Mouse (Mus musculus): ENCODE data around the gene Pou2f2. TPM values are rescaled to one million over a fixed set of nuclear protein-coding genes. Genes with fewer than 3 reads are reported as not detected.

The Pou2f2 gene
- polyA plus RNA-seq, 1 experiment from 2014 or later: 0.55 TPM

DNA sequence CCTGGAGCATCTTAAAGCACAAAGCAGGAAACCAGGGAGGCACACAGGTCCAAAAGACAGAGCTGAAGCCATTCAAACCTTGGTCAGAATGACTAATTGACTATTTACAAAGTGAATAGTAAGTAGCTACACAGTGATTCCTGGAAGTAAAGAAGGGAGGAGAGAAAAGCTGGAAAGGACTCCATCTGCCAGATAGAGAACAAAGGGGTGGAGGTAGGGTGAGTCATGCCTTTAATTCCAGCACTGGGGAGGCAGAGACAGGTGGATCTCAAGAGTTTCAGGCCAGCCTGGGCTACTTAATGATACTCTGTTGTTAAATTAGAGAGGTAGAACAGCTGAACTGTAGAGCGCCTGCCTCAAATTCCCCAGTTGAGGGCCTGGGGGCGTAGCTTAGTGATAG, 34.6 kb upstream of the Pou2f2 start:
- no peak for ATAC-seq (ENCODE audit: borderline replicate concordance, extremely low read depth, low FRiP score, low TSS enrichment)
- no peak overlapping the region for H3K4me3 ChIP-seq
- 0 out of 2 replicates have a peak, but pooled peaks cover 3% of the 10 kb centered on the region for H3K27me3 ChIP-seq
- H3K36me3 ChIP-seq: 0 out of 2 replicates have a peak, but pooled peaks cover 3% of the 10 kb centered on the region
- H3K9me3 ChIP-seq: no peaks in the 10 kb centered on the region
- peaks cover 13% of the 10 kb centered on the region for H3K4me1 ChIP-seq
- WGBS: 85% methylated on average over 2 of the region's 2 CpGs
- no peak overlapping the region for H3K27ac ChIP-seq
- no peak overlapping the region for H3K9ac ChIP-seq
- H3K4me2 ChIP-seq: no peak overlapping the region

DNA sequence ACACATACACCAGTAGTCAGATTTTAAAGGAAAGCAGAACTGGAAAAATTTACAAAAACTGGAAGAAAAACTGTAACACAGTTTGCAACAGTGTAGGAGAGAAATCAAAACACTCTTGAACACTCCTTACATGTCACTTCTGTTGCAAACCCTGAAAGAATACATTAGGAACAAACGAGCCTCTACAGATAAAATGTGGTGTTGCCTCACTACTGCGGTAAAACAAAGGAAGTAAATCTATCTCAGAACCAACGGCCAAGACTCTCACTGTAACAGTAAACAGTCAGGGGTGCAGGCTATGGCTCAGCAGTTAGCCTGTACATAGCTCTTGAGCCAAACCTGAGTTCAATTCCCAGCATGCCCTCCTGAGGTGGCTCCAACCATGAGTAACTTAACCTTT, 33.6 kb upstream of the Pou2f2 start:
- 61% methylated on average over 3 of the region's 3 CpGs for WGBS
- no peaks in the 10 kb centered on the region for H3K9me3 ChIP-seq
- H3K9ac ChIP-seq: no peak overlapping the region
- H3K4me1 ChIP-seq: peaks cover 3% of the 10 kb centered on the region
- H3K27me3 ChIP-seq: no peaks in the 10 kb centered on the region
- no peak overlapping the region for H3K4me3 ChIP-seq
- no peak for ATAC-seq (ENCODE audit: borderline replicate concordance, extremely low read depth, low FRiP score, low TSS enrichment)
- H3K36me3 ChIP-seq: 0 out of 2 replicates have a peak, but pooled peaks cover 3% of the 10 kb centered on the region
- no peak overlapping the region for H3K4me2 ChIP-seq
- no peak overlapping the region for H3K27ac ChIP-seq

GRCm38 (mm10) chr7:25210482-25210881, 31.0 kb upstream of the Pou2f2 start:
- Histone ChIP-seq H3K4me2 (no peak overlapping the region), H3K27me3 (no peaks in the 10 kb centered on the region), H3K4me1 (no peaks in the 10 kb centered on the region), H3K36me3 (0 out of 2 replicates have a peak, but pooled peaks cover 3% of the 10 kb centered on the region), H3K4me3 (no peak overlapping the region), H3K27ac (no peak overlapping the region), H3K9ac (no peak overlapping the region), H3K9me3 (no peaks in the 10 kb centered on the region)
- ATAC-seq (ENCODE audit: borderline replicate concordance, extremely low read depth, low FRiP score, low TSS enrichment): no peak
- 75% methylated on average over 4 of the region's 4 CpGs for WGBS

- Histone ChIP-seq H3K36me3 (0 out of 2 replicates have a peak, but pooled peaks cover 3% of the 10 kb centered on the region), H3K4me2 (no peak overlapping the region), H3K9me3 (no peaks in the 10 kb centered on the region), H3K27ac (no peak overlapping the region), H3K9ac (no peak overlapping the region), H3K4me3 (no peak overlapping the region), H3K27me3 (no peaks in the 10 kb centered on the region), H3K4me1 (no peaks in the 10 kb centered on the region)
- ATAC-seq (ENCODE audit: borderline replicate concordance, extremely low read depth, low FRiP score, low TSS enrichment): no peak
- WGBS: 69% methylated on average over 3 of the region's 3 CpGs
Measured at GRCm38 (mm10) chr7:25209161-25209622, 29.7 kb upstream of the Pou2f2 start.

DNA sequence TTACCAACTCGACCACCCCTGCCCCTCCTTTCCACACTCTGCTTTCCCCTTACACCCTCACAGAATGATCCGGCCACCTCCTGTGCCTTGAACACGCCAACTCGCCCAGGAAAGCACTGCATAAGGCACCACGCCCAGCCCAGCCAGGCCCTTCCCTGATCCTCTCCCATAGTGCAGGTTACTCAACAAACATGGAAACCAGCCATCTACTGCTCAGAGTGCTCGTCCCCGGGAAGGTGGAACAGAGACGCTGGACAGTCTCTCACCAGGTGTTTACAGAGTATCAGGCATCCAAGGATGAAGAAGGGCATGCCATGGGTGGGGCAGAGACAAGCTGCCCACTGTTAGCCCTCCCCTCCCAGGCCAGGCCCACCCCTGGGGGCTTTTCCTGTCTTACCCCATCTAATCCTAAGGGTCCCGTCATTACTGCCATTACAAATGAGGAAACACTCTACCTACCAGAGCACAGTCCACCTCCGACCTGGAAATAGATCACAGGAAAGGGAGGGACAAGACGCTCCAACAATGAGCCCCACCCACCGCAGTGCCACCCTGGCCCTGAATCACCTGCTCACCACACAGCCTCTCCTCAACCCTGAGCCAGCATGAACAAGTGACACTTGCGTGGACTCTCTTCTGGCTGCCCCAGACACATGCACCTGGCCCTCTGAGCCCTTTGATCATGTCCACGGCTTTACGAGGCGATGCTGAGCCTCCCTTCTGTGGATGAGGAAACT, 26.7 kb upstream of the Pou2f2 start:
- H3K9me3 ChIP-seq: no peaks in the 10 kb centered on the region
- no peak overlapping the region for H3K27ac ChIP-seq
- no peak overlapping the region for H3K9ac ChIP-seq
- no peaks in the 10 kb centered on the region for H3K4me1 ChIP-seq
- no peak overlapping the region for H3K4me3 ChIP-seq
- H3K4me2 ChIP-seq: no peak overlapping the region
- H3K36me3 ChIP-seq: 0 out of 2 replicates have a peak, but pooled peaks cover 3% of the 10 kb centered on the region
- ATAC-seq (ENCODE audit: borderline replicate concordance, extremely low read depth, low FRiP score, low TSS enrichment): no peak
- 82% methylated on average over 16 of the region's 16 CpGs for WGBS
- no peaks in the 10 kb centered on the region for H3K27me3 ChIP-seq

GRCm38 (mm10) chr7:25205355-25206093, 26.0 kb upstream of the Pou2f2 start:
- WGBS: 64% methylated on average over 16 of the region's 16 CpGs
- Histone ChIP-seq H3K9ac (no peak overlapping the region), H3K4me2 (no peak overlapping the region), H3K9me3 (no peaks in the 10 kb centered on the region), H3K4me1 (no peaks in the 10 kb centered on the region), H3K27me3 (no peaks in the 10 kb centered on the region), H3K36me3 (no peaks in the 10 kb centered on the region), H3K27ac (no peak overlapping the region), H3K4me3 (no peak overlapping the region)
- no peak for ATAC-seq (ENCODE audit: borderline replicate concordance, extremely low read depth, low FRiP score, low TSS enrichment)

DNA sequence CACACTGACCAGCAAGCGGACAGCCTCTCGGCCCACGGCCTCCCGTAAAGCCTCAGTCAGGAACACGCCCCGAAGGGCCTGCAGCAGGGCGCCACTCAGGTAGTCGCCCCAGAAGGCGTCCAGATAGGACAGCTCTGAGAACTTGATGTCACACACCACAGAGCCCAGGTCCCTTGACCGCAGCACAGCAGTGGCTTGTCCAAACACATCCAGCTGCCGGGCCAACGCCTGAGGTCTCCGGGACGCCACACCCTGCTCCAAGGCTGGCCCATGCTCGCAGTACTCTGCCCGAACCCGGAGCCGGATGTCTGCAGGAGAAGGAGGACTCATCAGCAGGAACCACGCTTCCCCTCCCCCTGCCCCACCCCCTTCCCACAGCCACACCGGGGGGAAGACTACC, 24.1 kb upstream of the Pou2f2 start:
- no peaks in the 10 kb centered on the region for H3K36me3 ChIP-seq
- ATAC-seq (ENCODE audit: borderline replicate concordance, extremely low read depth, low FRiP score, low TSS enrichment): no peak
- 80% methylated on average over 20 of the region's 20 CpGs for WGBS
- H3K27ac ChIP-seq: no peak overlapping the region
- no peak overlapping the region for H3K4me3 ChIP-seq
- H3K9me3 ChIP-seq: no peaks in the 10 kb centered on the region
- H3K4me1 ChIP-seq: no peaks in the 10 kb centered on the region
- H3K9ac ChIP-seq: no peak overlapping the region
- no peaks in the 10 kb centered on the region for H3K27me3 ChIP-seq
- no peak overlapping the region for H3K4me2 ChIP-seq

DNA sequence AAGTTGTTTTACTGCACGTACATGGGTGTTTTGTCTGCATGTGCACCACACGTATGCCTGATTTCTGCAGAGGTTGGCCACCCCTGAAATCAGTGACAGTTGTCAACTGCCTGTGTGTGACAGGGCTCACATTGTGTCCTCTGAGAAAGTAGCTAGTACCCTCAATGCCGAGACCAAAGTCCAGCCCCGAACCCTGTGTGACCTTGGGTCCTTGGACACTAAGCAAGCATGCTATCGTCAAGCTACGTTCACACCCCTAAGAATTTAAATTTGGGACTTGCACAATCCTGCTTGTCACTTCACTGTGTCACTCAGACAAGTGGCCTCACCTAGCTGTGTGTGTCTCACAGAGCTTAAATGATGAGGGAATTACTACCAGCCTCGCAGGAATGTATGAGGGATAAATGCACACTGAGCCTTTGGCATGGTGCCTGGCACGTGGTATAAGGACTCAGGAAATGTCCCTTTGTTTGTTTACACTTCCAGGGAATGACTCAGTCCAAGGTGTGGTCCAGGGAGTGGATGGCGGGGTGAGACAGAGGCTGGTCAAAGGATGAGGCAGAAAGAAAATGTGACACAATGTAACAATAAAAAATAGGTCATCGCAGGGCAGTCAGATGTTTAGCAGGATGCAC, 18.0 kb upstream of the Pou2f2 start:
- H3K27me3 ChIP-seq: no peaks in the 10 kb centered on the region

DNA sequence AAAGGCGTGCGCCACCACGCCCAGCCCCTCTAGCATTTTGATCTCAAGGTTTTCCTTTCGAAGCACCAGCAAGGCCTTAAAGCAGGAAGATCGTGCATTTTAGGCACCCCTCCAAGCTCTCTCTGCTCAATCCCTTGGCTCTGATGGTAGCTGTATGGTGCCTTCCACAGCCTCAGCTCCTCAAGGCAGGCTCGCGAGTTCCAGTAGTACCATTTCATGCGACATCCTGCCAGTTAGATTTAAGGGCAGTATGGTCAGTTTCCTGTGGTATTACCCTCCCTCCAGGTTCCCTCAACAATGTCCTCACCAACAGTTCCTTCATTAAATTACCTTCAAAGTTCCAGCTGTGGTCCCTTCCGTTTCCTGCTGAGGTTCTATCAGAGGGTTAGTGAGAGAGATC, 16.6 kb upstream of the Pou2f2 start:
- 84% methylated on average over 9 of the region's 9 CpGs for WGBS
- H3K36me3 ChIP-seq: no peaks in the 10 kb centered on the region
- H3K4me2 ChIP-seq: no peak overlapping the region
- H3K27ac ChIP-seq: no peak overlapping the region
- H3K27me3 ChIP-seq: no peaks in the 10 kb centered on the region
- H3K4me3 ChIP-seq: no peak overlapping the region
- ATAC-seq (ENCODE audit: borderline replicate concordance, extremely low read depth, low FRiP score, low TSS enrichment): no peak
- H3K9ac ChIP-seq: no peak overlapping the region
- H3K9me3 ChIP-seq: no peaks in the 10 kb centered on the region
- H3K4me1 ChIP-seq: peaks cover 8% of the 10 kb centered on the region

More for the DNA sequence above, 18.0 kb upstream of the Pou2f2 start:
- H3K4me1 ChIP-seq: peaks cover 8% of the 10 kb centered on the region
- 35% methylated on average over 10 of the region's 10 CpGs for WGBS
- no peak overlapping the region for H3K27ac ChIP-seq
- H3K9ac ChIP-seq: no peak overlapping the region
- ATAC-seq (ENCODE audit: borderline replicate concordance, extremely low read depth, low FRiP score, low TSS enrichment): peak; percentile 42; the same call in 1 of the 2 replicates
- no peak overlapping the region for H3K4me3 ChIP-seq
- no peaks in the 10 kb centered on the region for H3K9me3 ChIP-seq
- H3K36me3 ChIP-seq: no peaks in the 10 kb centered on the region
- no peak overlapping the region for H3K4me2 ChIP-seq

GRCm38 (mm10) chr7:25195148-25195547, 15.6 kb upstream of the Pou2f2 start:
- Histone ChIP-seq H3K4me1 (peaks cover 8% of the 10 kb centered on the region), H3K4me3 (no peak overlapping the region), H3K9ac (no peak overlapping the region), H3K36me3 (no peaks in the 10 kb centered on the region), H3K27ac (no peak overlapping the region), H3K4me2 (no peak overlapping the region), H3K9me3 (no peaks in the 10 kb centered on the region), H3K27me3 (no peaks in the 10 kb centered on the region)
- WGBS: 78% methylated on average over 3 of the region's 3 CpGs
- no peak for ATAC-seq (ENCODE audit: borderline replicate concordance, extremely low read depth, low FRiP score, low TSS enrichment)

DNA sequence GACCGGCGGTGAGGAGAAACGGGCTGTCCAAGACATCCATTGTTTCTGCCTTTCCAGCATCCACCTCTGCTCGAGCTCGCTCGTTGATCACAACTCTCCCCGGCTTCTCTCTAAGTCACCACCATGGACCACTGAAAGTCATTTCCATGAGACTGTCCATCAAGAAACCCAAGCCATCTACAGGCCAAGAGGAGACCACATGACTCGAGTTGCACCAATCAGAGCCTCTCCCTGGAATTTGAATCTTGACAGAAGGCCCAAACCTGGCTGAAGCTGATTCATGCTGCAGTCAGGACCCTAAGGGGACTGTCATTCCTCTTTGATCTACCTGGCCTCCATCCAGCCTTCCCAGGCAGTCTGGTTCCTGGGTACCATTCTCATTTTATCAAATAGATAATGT, 12.6 kb upstream of the Pou2f2 start:
- H3K36me3 ChIP-seq: no peaks in the 10 kb centered on the region
- no peaks in the 10 kb centered on the region for H3K9me3 ChIP-seq
- no peak overlapping the region for H3K4me3 ChIP-seq
- H3K27me3 ChIP-seq: no peaks in the 10 kb centered on the region
- 70% methylated on average over 8 of the region's 8 CpGs for WGBS
- H3K4me2 ChIP-seq: no peak overlapping the region
- ATAC-seq (ENCODE audit: borderline replicate concordance, extremely low read depth, low FRiP score, low TSS enrichment): no peak
- H3K9ac ChIP-seq: no peak overlapping the region
- no peak overlapping the region for H3K27ac ChIP-seq
- H3K4me1 ChIP-seq: no peaks in the 10 kb centered on the region

DNA sequence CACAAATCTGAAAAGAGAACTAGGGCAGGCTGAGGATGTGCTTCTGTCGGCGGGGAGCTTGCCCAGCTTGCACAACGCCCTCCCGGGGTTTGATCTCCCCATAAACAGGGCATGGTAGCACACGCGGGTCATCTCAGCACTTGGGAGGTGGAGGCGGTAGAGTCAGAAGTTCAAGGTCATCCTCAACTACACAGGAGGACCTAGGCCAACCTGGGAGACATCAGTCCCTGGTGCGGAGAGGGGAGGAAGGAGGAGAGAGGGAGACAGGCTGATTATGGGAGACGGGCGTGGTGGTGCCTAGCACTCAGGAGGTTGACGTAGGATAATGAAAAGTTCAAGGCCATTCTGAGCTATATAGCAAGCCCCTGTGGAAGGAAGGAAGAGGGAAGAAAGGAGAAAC, 11.3 kb upstream of the Pou2f2 start:
- H3K27me3 ChIP-seq: 0 out of 2 replicates have a peak, but pooled peaks cover 4% of the 10 kb centered on the region
- H3K27ac ChIP-seq: no peak overlapping the region
- H3K4me1 ChIP-seq: no peaks in the 10 kb centered on the region
- no peak overlapping the region for H3K4me2 ChIP-seq
- 79% methylated on average over 11 of the region's 11 CpGs for WGBS
- H3K36me3 ChIP-seq: no peaks in the 10 kb centered on the region
- H3K9ac ChIP-seq: no peak overlapping the region
- no peaks in the 10 kb centered on the region for H3K9me3 ChIP-seq
- ATAC-seq (ENCODE audit: borderline replicate concordance, extremely low read depth, low FRiP score, low TSS enrichment): no peak
- H3K4me3 ChIP-seq: no peak overlapping the region
